Mouse (Mus musculus) midbrain, embryonic 16.5 days (tissue): ENCODE measurements at regions not wholly inside any gene's neighbourhood (a gene's known extent, or its start where the extent isn't known, plus 50 kb on each side); places are given as distances from the start of the nearest gene placed in this dataset.

ENCODE experiments used
- ATAC-seq: fragments of 200-750 bp; cut with Nextera tagmentation; 2 replicates; pipeline ENCODE4 v1.8.0; 2017; ENCODE audit warnings: moderate TSS enrichment
- H3K27ac ChIP-seq: fragments of 300-500 bp; sonication (generic); 2 replicates; pipeline ENCODE4 v1.5.1; 2014; ENCODE audit warnings: mild to moderate bottlenecking, low read length, mixed read lengths
- H3K27me3 ChIP-seq: fragments of 300-500 bp; sonication (generic); 2 replicates; pipeline ENCODE4 v1.6.1; 2014; ENCODE audit warnings: low read depth, low read length, mixed read lengths; ENCODE audit not compliant: control insufficient read depth, insufficient read depth
- H3K36me3 ChIP-seq: fragments of 300-500 bp; sonication (generic); 2 replicates; pipeline ENCODE4 v1.6.1; 2014; ENCODE audit warnings: mild to moderate bottlenecking, low read length, moderate library complexity, mixed read lengths; ENCODE audit not compliant: control insufficient read depth, insufficient read depth
- H3K4me1 ChIP-seq: fragments of 300-500 bp; sonication (generic); 2 replicates; pipeline ENCODE4 v1.6.1; 2014; ENCODE audit warnings: mild to moderate bottlenecking, low read length, mixed read lengths; ENCODE audit not compliant: control insufficient read depth, insufficient read depth
- H3K4me2 ChIP-seq: fragments of 300-500 bp; sonication (generic); 2 replicates; pipeline ENCODE4 v1.6.1; 2014; ENCODE audit warnings: mild to moderate bottlenecking, low read length, mixed read lengths
- H3K4me3 ChIP-seq: fragments of 300-500 bp; sonication (generic); 2 replicates; pipeline ENCODE4 v1.5.1; 2014; ENCODE audit warnings: low read depth, mild to moderate bottlenecking, low read length, moderate library complexity, mixed read lengths
- H3K9ac ChIP-seq: fragments of 300-500 bp; sonication (generic); 2 replicates; pipeline ENCODE4 v1.6.1; 2014; ENCODE audit warnings: low read depth, low read length, mixed read lengths
- H3K9me3 ChIP-seq: fragments of 300-500 bp; sonication (generic); replicated peaks from 2 replicates; pipeline ENCODE4 v1.6.1; 2014; ENCODE audit warnings: mild to moderate bottlenecking, low read length, mixed read lengths; ENCODE audit not compliant: control insufficient read depth, poor library complexity, severe bottlenecking
- WGBS: fragments of 180-500 bp; shearing (Covaris S2); extraction: QIAGEN DNeasy Blood & Tissue Kit; methylation state at CpG from one replicate; pipeline ENCODE4 v1.1.7; 2014; 5-methylcytosine and 5-hydroxymethylcytosine counted together

DNA sequence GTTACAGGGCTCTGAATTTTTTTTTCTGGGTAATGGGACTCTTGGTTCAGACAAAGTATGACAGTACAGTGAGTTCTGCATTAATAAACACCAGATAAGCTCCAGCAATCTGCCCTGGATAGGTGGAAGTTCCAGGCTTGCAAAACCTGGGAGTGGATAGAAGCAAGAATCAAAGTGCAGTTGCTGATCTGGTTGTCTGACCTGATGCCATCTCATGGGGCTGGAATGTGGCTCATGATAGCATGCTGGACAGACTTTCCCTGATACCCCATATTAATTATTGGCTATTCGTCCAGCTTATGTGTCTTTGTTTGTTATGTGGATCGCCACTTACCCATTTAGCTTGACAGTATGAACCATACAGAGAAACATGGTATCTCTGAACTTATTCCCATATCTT is 146.6 kb upstream of the Tnfaip3 start:
- Histone ChIP-seq H3K27ac (no peak overlapping the region), H3K9me3 (no peaks in the 10 kb centered on the region), H3K4me1 (no peaks in the 10 kb centered on the region), H3K4me3 (no peak overlapping the region), H3K27me3 (no peaks in the 10 kb centered on the region), H3K9ac (no peak overlapping the region), H3K36me3 (no peaks in the 10 kb centered on the region), H3K4me2 (no peak overlapping the region)
- 93% methylated on average over 2 of the region's 2 CpGs for WGBS
- ATAC-seq: no peak

DNA sequence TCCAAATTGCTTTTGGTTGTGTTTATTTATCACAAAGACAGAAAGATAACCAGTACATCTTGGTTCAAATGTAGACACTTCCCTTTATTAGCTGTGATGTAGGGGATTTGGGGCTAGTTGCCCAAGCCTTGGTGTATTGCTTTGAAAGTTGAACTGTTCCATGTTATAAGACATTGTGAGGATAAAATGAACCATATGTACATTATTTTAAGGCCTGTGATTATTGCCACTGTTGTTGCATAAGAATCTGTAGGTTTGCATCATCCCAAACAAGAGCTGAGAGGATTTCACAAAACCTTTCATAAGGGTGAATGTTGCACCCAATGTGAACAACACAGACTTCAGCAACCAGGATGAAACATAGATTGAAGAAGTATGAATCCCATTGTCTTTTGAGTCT is 145.7 kb upstream of the Tnfaip3 start:
- Histone ChIP-seq H3K27me3 (no peaks in the 10 kb centered on the region), H3K4me3 (no peak overlapping the region), H3K9ac (no peak overlapping the region), H3K27ac (no peak overlapping the region), H3K9me3 (no peaks in the 10 kb centered on the region), H3K4me2 (no peak overlapping the region), H3K36me3 (no peaks in the 10 kb centered on the region), H3K4me1 (no peaks in the 10 kb centered on the region)
- no peak for ATAC-seq

DNA sequence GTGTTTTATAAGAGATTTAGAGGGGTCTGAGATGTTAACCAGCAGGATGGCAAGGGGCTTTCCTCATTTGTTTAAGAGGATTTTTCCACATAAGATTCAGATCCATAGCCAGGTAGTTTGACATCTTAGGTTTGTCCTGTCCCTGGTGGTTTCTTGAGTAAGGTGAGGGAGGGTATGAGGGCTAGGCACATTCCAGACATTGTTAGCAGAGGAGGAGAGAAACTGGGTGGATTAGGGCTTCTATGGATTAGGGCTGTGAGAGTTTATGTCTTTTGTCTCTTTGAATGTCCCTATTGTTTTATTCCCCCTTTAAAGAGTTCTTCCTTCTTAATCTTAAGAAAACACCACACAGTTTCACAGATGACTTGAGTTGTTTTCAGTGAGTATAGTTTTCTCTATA is 138.6 kb upstream of the Tnfaip3 start:
- H3K4me2 ChIP-seq: no peak overlapping the region
- no peak overlapping the region for H3K27ac ChIP-seq
- ATAC-seq: no peak
- no peaks in the 10 kb centered on the region for H3K4me1 ChIP-seq
- H3K9ac ChIP-seq: no peak overlapping the region
- no peaks in the 10 kb centered on the region for H3K27me3 ChIP-seq
- H3K9me3 ChIP-seq: no peaks in the 10 kb centered on the region
- no peak overlapping the region for H3K4me3 ChIP-seq
- no peaks in the 10 kb centered on the region for H3K36me3 ChIP-seq

DNA sequence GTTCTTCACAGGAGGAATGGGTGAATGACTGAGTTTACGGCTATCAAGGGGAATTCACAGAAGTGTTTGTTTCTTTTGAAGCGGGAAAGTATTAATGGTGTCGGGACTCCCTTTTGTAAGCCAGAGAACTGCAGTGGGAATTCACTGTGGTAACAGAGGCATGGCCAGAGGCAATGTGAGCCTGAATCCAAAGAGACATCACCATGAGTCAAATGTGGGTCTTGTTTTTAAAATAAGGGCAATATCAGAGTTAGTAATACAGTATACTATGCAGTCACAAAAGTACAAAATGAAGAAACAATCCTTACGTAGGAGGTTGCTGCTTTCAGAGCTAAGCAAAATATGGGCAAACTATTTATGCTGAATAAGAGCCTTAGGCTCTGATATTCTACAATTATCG is 137.3 kb upstream of the Tnfaip3 start:
- H3K9me3 ChIP-seq: no peaks in the 10 kb centered on the region
- no peak overlapping the region for H3K27ac ChIP-seq
- H3K27me3 ChIP-seq: no peaks in the 10 kb centered on the region
- no peaks in the 10 kb centered on the region for H3K4me1 ChIP-seq
- no peak overlapping the region for H3K9ac ChIP-seq
- no peak overlapping the region for H3K4me3 ChIP-seq
- H3K4me2 ChIP-seq: no peak overlapping the region
- 86% methylated on average over 5 of the region's 5 CpGs for WGBS
- no peaks in the 10 kb centered on the region for H3K36me3 ChIP-seq
- ATAC-seq: no peak

DNA sequence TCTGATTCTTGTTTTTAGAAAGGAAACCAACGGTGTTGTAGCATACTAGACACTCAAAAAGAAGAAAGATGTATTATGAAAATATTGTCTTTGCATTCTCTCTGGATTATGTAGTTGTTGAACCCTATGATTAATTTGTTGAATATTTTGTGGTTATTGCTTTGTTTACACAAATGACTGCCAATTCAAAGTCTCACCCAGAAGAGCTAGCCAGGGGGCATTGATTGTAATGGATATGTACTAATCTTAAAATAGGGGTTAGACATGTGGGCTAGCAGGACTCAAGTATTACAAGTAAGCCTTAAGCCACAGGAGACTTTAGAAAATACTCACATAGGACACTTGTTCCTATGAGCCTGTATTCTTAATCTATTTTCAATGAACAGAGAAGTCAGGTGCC is 135.3 kb upstream of the Tnfaip3 start:
- ATAC-seq: no peak
- H3K27ac ChIP-seq: no peak overlapping the region
- H3K27me3 ChIP-seq: no peaks in the 10 kb centered on the region
- H3K4me2 ChIP-seq: no peak overlapping the region
- no peak overlapping the region for H3K4me3 ChIP-seq
- H3K4me1 ChIP-seq: no peaks in the 10 kb centered on the region
- H3K9ac ChIP-seq: no peak overlapping the region
- no peaks in the 10 kb centered on the region for H3K9me3 ChIP-seq
- WGBS: 93% methylated on average over 1 of the region's 1 CpGs
- H3K36me3 ChIP-seq: no peaks in the 10 kb centered on the region

DNA sequence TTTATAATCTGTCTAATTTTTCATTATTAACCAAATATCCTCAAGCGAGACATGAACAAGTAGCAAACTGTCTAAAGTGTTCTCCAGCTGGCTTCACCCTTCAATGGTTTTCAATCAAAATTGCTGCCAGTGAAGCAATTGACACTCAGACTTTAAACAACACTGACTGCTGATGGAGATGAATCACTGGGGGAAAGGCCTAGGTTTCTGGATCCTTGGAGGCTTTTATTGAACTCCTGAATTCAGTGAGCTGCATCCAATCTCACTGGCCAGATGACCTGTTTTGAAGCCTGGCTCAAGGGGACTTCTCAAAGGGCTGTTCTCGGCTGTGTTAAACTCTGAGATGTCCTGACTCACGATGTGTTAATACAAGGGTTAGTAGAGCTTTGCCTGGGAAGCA is 134.5 kb upstream of the Tnfaip3 start:
- 52% methylated on average over 3 of the region's 3 CpGs for WGBS
- Histone ChIP-seq H3K27ac (no peak overlapping the region), H3K27me3 (no peaks in the 10 kb centered on the region), H3K36me3 (no peaks in the 10 kb centered on the region), H3K9ac (no peak overlapping the region), H3K9me3 (no peaks in the 10 kb centered on the region), H3K4me1 (no peaks in the 10 kb centered on the region), H3K4me2 (no peak overlapping the region), H3K4me3 (no peak overlapping the region)
- ATAC-seq: no peak

DNA sequence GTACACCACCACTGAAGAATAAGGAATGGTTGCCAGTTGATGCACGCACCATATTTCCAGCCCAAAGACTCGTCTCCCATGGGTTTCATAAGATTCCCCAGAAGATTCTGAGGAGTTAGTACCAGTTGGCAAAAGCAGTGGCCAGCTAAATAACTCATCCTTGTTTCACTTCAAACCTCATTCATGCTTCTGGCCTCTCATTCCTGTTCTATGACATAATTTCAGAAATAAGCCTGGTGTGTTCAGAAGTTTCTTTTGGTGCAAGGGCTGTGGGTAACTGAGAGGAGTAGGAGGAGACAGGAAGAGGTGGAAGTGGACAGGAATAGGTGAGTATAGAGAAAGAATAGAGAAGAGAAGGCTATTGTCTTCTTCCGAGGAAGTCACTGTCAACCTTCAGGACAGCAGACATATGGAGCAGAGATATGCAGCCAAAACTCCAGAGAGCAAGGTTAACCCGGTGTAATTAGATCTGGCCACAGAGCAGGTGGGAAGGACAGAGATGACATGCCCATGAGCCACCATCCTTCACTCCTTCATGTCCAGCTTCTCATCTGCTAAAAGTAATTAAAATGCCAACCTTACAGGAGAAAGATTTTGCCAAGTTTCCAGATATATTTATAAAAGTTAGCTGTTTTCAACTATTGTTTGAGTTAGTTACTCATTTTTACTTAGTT is 133.9 kb upstream of the Tnfaip3 start:
- Histone ChIP-seq H3K27me3 (no peaks in the 10 kb centered on the region), H3K9me3 (no peaks in the 10 kb centered on the region), H3K27ac (no peak overlapping the region), H3K4me3 (no peak overlapping the region), H3K4me2 (no peak overlapping the region), H3K9ac (no peak overlapping the region), H3K4me1 (no peaks in the 10 kb centered on the region), H3K36me3 (no peaks in the 10 kb centered on the region)
- 91% methylated on average over 4 of the region's 4 CpGs for WGBS
- ATAC-seq: no peak

DNA sequence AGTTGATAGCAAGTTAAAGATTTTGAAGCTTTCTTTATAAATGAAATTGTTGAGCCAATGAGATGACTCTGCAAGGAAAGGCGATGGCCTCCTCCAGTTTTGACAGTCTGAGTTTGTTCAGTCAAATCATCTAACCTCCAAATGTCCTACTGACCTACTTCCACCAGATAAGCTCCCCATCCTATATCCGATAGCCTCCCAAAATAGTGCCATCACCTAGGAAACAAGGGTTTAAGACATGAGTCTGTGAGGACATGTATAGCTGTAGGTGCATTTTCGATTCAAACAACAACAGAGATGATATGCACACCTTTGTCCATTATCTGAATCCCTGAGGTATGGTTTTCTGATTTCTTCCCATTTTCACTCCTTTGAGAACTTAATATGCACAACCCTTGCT is 126.0 kb upstream of the Tnfaip3 start:
- H3K27me3 ChIP-seq: no peaks in the 10 kb centered on the region
- no peaks in the 10 kb centered on the region for H3K36me3 ChIP-seq
- ATAC-seq: no peak
- H3K4me3 ChIP-seq: no peak overlapping the region
- WGBS: 88% methylated on average over 3 of the region's 3 CpGs
- H3K4me2 ChIP-seq: no peak overlapping the region
- H3K4me1 ChIP-seq: no peaks in the 10 kb centered on the region
- no peak overlapping the region for H3K9ac ChIP-seq
- H3K27ac ChIP-seq: no peak overlapping the region
- no peaks in the 10 kb centered on the region for H3K9me3 ChIP-seq

DNA sequence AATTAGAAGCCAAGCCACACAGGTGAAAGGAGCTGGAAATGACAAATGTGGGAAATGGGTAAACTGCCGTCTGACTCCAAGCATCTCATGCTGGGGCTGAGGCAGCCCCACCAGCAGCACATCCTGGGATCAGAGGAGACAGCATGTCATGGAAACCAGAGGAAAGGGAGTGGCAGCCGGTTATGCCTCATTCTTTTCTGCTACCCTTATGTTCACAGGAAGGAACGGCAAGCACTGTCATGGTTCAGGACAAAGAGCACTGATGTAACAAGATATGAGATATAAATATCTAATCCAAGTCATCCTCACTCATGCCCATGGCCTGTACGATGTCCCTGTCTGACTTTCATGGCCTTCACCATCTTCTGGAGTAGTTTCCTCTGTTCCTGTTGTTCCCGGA is 125.2 kb upstream of the Tnfaip3 start:
- H3K4me1 ChIP-seq: no peaks in the 10 kb centered on the region
- no peak overlapping the region for H3K4me2 ChIP-seq
- H3K9ac ChIP-seq: no peak overlapping the region
- H3K27me3 ChIP-seq: no peaks in the 10 kb centered on the region
- H3K27ac ChIP-seq: no peak overlapping the region
- no peaks in the 10 kb centered on the region for H3K9me3 ChIP-seq
- WGBS: 85% methylated on average over 5 of the region's 5 CpGs
- no peaks in the 10 kb centered on the region for H3K36me3 ChIP-seq
- ATAC-seq: no peak
- no peak overlapping the region for H3K4me3 ChIP-seq
